Comparison of ENCODE assay signal across 22 mouse cellular contexts in genomic region chr16:23162116-23162515, GRCm38 (mm10). TPM values are rescaled to one million over a fixed set of nuclear protein-coding genes. Genes with fewer than 3 reads are reported as not detected.
DNase-seq lines count a peak whose midpoint lies in the region; ATAC-seq and TF ChIP-seq lines count a peak whose summit lies in the region.
"Had no signal": no experiment of that assay in that cellular context is flagged by ENCODE, and none has a peak within 500 bp of the region (broad histone marks: within the 10 kb centered on the region; RNA-seq: fewer than 3 reads in every experiment).

No protein-coding gene starts in this region.

- ATAC-seq in G1E (ENCODE audit: extremely low read depth, insufficient number of reproducible peaks, low FRiP score, poor library complexity, severe bottlenecking), result peak; percentile 50; the same call in 1 of the 2 replicates
- peak; percentile 67 for ATAC-seq in granulocyte monocyte progenitor cell, adult 5-6 weeks (replicated peaks; ENCODE audit: poor library complexity, severe bottlenecking)
- ATAC-seq: CD4-positive, CD25-positive, alpha-beta regulatory T cell, adult 4 months; forebrain, embryonic 14.5 days; intestine, embryonic 15.5 days had no signal

- no peak overlapping the region for H3ac ChIP-seq in myocyte (ENCODE audit: control insufficient read depth, insufficient read length)

- TF ChIP-seq CTCF in G1E (IDR thresholded peaks at IDR 0.05; ENCODE audit: low read depth, low read length), result no peak

- no peak for TF ChIP-seq POLR2A in myocyte (IDR thresholded peaks at IDR 0.05; ENCODE audit: insufficient read length, low read depth)

- no peak overlapping the region for H3K4me2 ChIP-seq in myocyte (ENCODE audit: low read depth)
- H3K4me2 ChIP-seq: embryonic facial prominence, embryonic 13.5 days; hindbrain, embryonic 14.5 days; intestine, embryonic 15.5 days had no signal

- H3K9me3 ChIP-seq in G1E (replicated peaks), result no peaks in the 10 kb centered on the region
- H3K9me3 ChIP-seq: embryonic facial prominence, embryonic 13.5 days; heart, embryonic 10.5 days; intestine, embryonic 15.5 days had no signal

- DNase-seq in 3134 (ENCODE audit: extremely low read depth, insufficient read length, low spot score) (peak; percentile 18), G1E (ENCODE audit: low spot score) (no peak)
- no peak for DNase-seq in urinary bladder, postnatal 4 days (ENCODE audit: low spot score in 2 of 2)
- no peak for DNase-seq in cerebellum, adult 18-20 months
- no peak for DNase-seq in embryo, embryonic 10 days (ENCODE audit: low spot score)
- DNase-seq: adrenal gland, adult 2 months; adrenal gland, postnatal 36 days; cerebellum, adult 8-10 months; cerebellum, postnatal 14 days; gastrocnemius, postnatal 36 days; heart, adult 18-20 months; heart, postnatal 10 days; heart, postnatal 4 days; kidney, adult 18-20 months had no signal

- no peaks in the 10 kb centered on the region for H3K79me2 ChIP-seq in myocyte (ENCODE audit: control insufficient read depth, insufficient read depth)

- H3K4me1 ChIP-seq in G1E (ENCODE audit: insufficient read depth, low read depth, low read length), result no peaks in the 10 kb centered on the region
- H3K4me1 ChIP-seq: embryonic facial prominence, embryonic 13.5 days; intestine, embryonic 15.5 days had no signal

- no peaks in the 10 kb centered on the region for H3K36me3 ChIP-seq in G1E (replicated peaks)
- no peaks in the 10 kb centered on the region for H3K36me3 ChIP-seq in myocyte (ENCODE audit: control insufficient read depth, insufficient read depth)
- H3K36me3 ChIP-seq: embryonic facial prominence, embryonic 13.5 days; heart, embryonic 10.5 days; intestine, embryonic 15.5 days had no signal

- H3K27me3 ChIP-seq in G1E (ENCODE audit: insufficient read depth, low read length) (peaks cover 11% of the 10 kb centered on the region), myocyte (ENCODE audit: control insufficient read depth, insufficient read depth, insufficient read length) (peaks cover 3% of the 10 kb centered on the region)
- H3K27me3 ChIP-seq: embryonic facial prominence, embryonic 13.5 days; intestine, embryonic 15.5 days had no signal

- H3K4me3 ChIP-seq in G1E (ENCODE audit: low read depth, low read length) (no peak overlapping the region), myocyte (no peak overlapping the region)
- H3K4me3 ChIP-seq: embryonic facial prominence, embryonic 13.5 days; heart, embryonic 10.5 days; intestine, embryonic 15.5 days had no signal

TF ChIP-seq in myocyte, 11 proteins besides CTCF, POLR2A, EP300 and RAD21:
- TF ChIP-seq MYOD1 (IDR thresholded peaks at IDR 0.05; ENCODE audit: control insufficient read depth in 1 of 3, insufficient read length in 2 of 3, low read depth in 2 of 3) (no peak), CEBPB (IDR thresholded peaks at IDR 0.05; ENCODE audit: insufficient read depth, poor library complexity, severe bottlenecking) (0 out of 2 replicates have a peak, but pooled peaks have one; percentile 21)
TF ChIP-seq in myocyte: peak in this region for 1.

RNA-seq across cellular contexts. Expression of gene Adipoq, which starts 15.8 kb away (rescaled TPM):
- total RNA-seq in G1E (2014; fragmentation: Nextera tagmentation) (not detected in 2 replicates), G1E (2017) (0.16 TPM in 1 of 2 replicates, not detected in the other)
- polyA plus RNA-seq in G1E (2012) (not detected in 2 replicates), myocyte (2012; fragmentation: generic; extraction: Trizol) (not detected)
- not detected in 2 replicates for total RNA-seq in granulocyte monocyte progenitor cell, adult 5-6 weeks (2014; fragmentation: Nextera tagmentation)
- 0.15 TPM in 1 of 2 replicates, not detected in the other for total RNA-seq in granulocyte monocyte progenitor cell, adult 5-6 weeks (2017)
- polyA plus RNA-seq: CD4-positive, CD25-positive, alpha-beta regulatory T cell, adult 4 months; embryonic facial prominence, embryonic 13.5 days; forebrain, embryonic 14.5 days; hindbrain, embryonic 14.5 days; intestine, embryonic 15.5 days had no signal

RNA-seq across cellular contexts. Expression of gene Rfc4, which starts 34.6 kb away (rescaled TPM):
- 181 and 229 TPM in 2 replicates for total RNA-seq in G1E (2014; fragmentation: Nextera tagmentation)
- total RNA-seq in G1E (2017), result 87.3 and 90.1 TPM in 2 replicates
- 29.7 and 49.2 TPM in 2 replicates for polyA plus RNA-seq in G1E (2012)
- total RNA-seq in granulocyte monocyte progenitor cell, adult 5-6 weeks (2014; fragmentation: Nextera tagmentation), result 100.0 and 117 TPM in 2 replicates
- total RNA-seq in granulocyte monocyte progenitor cell, adult 5-6 weeks (2017), result 78.2 and 92.9 TPM in 2 replicates
- polyA plus RNA-seq in myocyte (2012; fragmentation: generic; extraction: Trizol), result 18.9 TPM
- polyA plus RNA-seq: adrenal gland, adult 2 months had no signal

RNA-seq across cellular contexts. Expression of gene Eif4a2, which starts 54.9 kb away (rescaled TPM):
- 776 and 797 TPM in 2 replicates for total RNA-seq in G1E (2014; fragmentation: Nextera tagmentation)
- 849 and 913 TPM in 2 replicates for total RNA-seq in G1E (2017)
- polyA plus RNA-seq in G1E (2012), result 8.4 and 10.5 TPM in 2 replicates
- total RNA-seq in granulocyte monocyte progenitor cell, adult 5-6 weeks (2014; fragmentation: Nextera tagmentation), result 322 and 433 TPM in 2 replicates
- total RNA-seq in granulocyte monocyte progenitor cell, adult 5-6 weeks (2017), result 678 and 830 TPM in 2 replicates
- polyA plus RNA-seq in myocyte (2012; fragmentation: generic; extraction: Trizol), result 141 TPM
